Mouse (Mus musculus) heart, postnatal 14 days (tissue): ENCODE measurements around the gene Nfatc2ip. TPM values are rescaled to one million over a fixed set of nuclear protein-coding genes. Genes with fewer than 3 reads are reported as not detected.

Experiments
- microRNA-seq, 2 experiments: library from miRNA; unstranded; fragments of <30 nt; microRNA quantifications; one replicate each; pipeline ENCODE4 v1.2.0; 2021 to 2022
- total RNA-seq, 2 experiments: library from RNA; stranded (reverse); gene quantifications; 2 replicates each; pipeline ENCODE4 v1.2.3; 2021

The Nfatc2ip gene
- total RNA-seq, 2 experiments from 2014 or later: 5.4 to 7.1 TPM

Small RNA genes within 50 kb of the gene (microRNA-seq; reads per million reads assigned to microRNA genes)
- gene Mir7058: 0 to 0.24 reads per million in 2 experiments

Other genes starting within 250 kb of the Nfatc2ip start
- 10 to 100 TPM; 34.8 to 36.3 TPM for gene Xpo6, start 196.2 kb downstream of the Nfatc2ip start, total RNA-seq
- 10 to 100 TPM; 77.7 to 82.2 TPM for gene Sbk1, start 124.1 kb downstream of the Nfatc2ip start, total RNA-seq
- gene Lat, start 27.2 kb downstream of the Nfatc2ip start, total RNA-seq: 10 to 100 TPM in 1 of 2 experiments, 1 to 10 TPM in 1; 2.3 to 13.3 TPM
- 10 to 100 TPM; 36.3 to 38.3 TPM for gene Spns1, start 19.3 kb downstream of the Nfatc2ip start, total RNA-seq
- gene Cd19, start 18.2 kb upstream of the Nfatc2ip start, total RNA-seq: under 1 TPM; 0.53 to 0.56 TPM
- gene Rabep2, start 32.0 kb upstream of the Nfatc2ip start, total RNA-seq: 1 to 10 TPM; 7.7 TPM
- gene Atp2a1, start 66.4 kb upstream of the Nfatc2ip start, total RNA-seq: under 1 TPM; 0.48 to 0.49 TPM
- gene Sh2b1, start 78.7 kb upstream of the Nfatc2ip start, total RNA-seq: 10 to 100 TPM; 44.3 to 44.8 TPM
- 100 to 1,000 TPM; 291 to 309 TPM for gene Tufm, start 90.6 kb upstream of the Nfatc2ip start, total RNA-seq
- 10 to 100 TPM; 44.6 to 47.1 TPM for gene Atxn2l, start 106.7 kb upstream of the Nfatc2ip start, total RNA-seq
- gene Eif3c, start 169.7 kb upstream of the Nfatc2ip start, total RNA-seq: 100 to 1,000 TPM; 138 to 140 TPM
- gene Apobr, start 188.2 kb upstream of the Nfatc2ip start, total RNA-seq: 1 to 10 TPM in 1 of 2 experiments, under 1 TPM in 1; 0.65 to 1.7 TPM
- gene Cln3, start 189.1 kb upstream of the Nfatc2ip start, total RNA-seq: 10 to 100 TPM; 13.2 to 13.3 TPM
- not detected for gene Il27, start 198.2 kb upstream of the Nfatc2ip start, total RNA-seq
- 1 to 10 TPM; 8.7 to 9.2 TPM for gene Nupr1, start 234.1 kb upstream of the Nfatc2ip start, total RNA-seq